Mouse (Mus musculus): ENCODE measurements at regions not wholly inside any gene's neighbourhood (a gene's known extent, or its start where the extent isn't known, plus 50 kb on each side); places are given as distances from the start of the nearest gene placed in this dataset.
A peak's percentile ranks its signal among the peaks of the same experiment; 100 is the strongest.

DNA sequence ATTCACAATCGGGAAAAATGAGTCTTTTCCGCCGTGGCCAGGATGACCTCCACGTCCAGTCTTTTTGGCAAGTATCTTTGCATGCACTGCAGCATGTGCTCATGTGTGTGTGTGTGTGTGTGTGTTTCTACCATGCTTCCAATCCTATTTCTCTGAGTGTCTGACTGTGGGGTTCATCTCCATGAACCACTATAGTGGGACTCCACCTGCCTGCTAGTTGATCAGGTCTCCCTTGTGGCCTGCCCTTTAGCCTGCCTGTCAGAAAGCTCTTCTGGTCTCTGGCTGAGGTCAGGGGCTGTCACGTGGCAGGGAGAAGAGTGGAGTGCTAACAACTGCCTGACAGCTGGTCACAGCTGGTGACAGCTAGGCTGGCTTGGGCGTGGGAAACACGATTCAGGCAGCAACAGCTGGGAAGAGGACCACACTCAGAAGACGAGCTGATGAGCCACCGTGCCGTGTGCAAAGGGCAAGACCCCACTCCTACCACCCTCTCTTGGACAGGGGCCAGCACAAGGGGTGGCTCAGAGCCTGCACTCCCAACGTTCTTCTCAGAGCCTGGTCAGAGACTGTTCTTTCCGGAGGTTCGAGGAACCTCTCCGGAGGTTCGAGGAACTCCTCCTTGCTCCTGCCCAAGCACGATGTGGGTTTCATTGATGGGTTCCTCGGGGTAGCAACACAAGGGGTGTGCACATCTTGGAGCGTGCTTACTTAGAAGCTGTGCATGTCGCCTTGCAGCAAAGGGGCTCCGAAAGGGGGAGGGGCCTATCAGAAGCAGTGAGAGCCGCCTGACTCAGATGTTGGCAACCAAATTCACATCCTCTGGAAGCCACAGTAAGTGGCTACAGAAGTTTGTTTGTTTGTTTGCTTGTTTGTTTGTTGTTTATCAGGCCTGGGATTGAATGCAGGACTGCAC is 53.6 kb upstream of the Mycn start:
- peak; percentile 45 for ATAC-seq (replicated peaks; ENCODE audit: extremely low read depth, insufficient read depth, low FRiP score)
- H3K27ac ChIP-seq (ENCODE audit: low read length), result no peak overlapping the region
- H3K36me3 ChIP-seq (ENCODE audit: control insufficient read depth, insufficient read depth), result no peaks in the 10 kb centered on the region
- no peaks in the 10 kb centered on the region for H3K27me3 ChIP-seq (ENCODE audit: control insufficient read depth, insufficient read depth, low read length)
- WGBS, result 31% methylated on average over 21 of the region's 21 CpGs
- no peak overlapping the region for H3K4me2 ChIP-seq (ENCODE audit: low read depth, low read length)
- H3K4me1 ChIP-seq (ENCODE audit: control insufficient read depth, insufficient read depth, low read length), result peaks cover 22% of the 10 kb centered on the region
- H3K9ac ChIP-seq (ENCODE audit: low read length), result no peak overlapping the region
- no peak overlapping the region for H3K4me3 ChIP-seq (ENCODE audit: low read length)
- H3K9me3 ChIP-seq (replicated peaks; ENCODE audit: control insufficient read depth, low read length), result no peaks in the 10 kb centered on the region

DNA sequence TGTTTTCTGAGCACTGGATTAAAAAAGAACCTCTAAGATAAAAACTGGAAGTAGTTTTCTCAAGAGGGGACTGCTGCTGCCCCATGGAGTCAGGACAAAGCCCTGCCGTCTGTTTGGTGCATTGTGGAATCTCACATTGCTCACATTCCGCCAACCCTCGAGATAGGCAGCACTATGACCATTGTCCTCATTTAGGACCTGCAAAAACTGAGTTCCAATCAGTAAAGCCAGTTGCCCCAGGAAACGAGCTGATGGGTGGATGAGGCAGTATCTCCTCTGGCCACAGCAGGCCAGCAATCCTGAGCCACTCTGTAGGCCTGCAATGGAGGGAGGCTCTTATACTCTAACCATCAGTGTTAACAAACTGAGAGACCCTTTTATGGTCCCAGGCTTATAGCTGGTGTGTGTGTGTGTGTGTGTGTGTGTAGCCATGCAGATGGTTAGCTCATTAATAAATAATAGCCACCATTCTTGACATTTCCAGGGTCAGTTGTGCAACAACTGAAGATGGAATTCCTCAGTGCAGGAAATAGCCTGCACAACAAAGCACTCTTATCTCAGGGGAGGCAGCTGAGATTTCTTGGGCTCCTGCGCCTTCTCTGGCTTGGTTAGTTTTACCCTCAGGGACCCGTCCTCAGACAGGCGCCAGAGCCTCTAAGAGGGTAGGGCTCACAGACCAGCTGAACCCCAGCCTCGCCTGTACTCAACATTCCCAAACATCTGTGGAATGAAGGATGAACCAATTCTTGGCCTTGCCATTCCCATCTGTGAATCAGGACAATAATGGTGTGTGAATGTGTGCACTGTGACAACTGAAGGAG is 52.4 kb upstream of the Mycn start:
- Histone ChIP-seq H3K27ac (ENCODE audit: low read length) (peak overlapping the region; percentile 28), H3K9me3 (replicated peaks; ENCODE audit: control insufficient read depth, low read length) (no peaks in the 10 kb centered on the region), H3K4me3 (ENCODE audit: low read length) (no peak overlapping the region), H3K4me1 (ENCODE audit: control insufficient read depth, insufficient read depth, low read length) (peaks cover 22% of the 10 kb centered on the region), H3K36me3 (ENCODE audit: control insufficient read depth, insufficient read depth) (no peaks in the 10 kb centered on the region), H3K27me3 (ENCODE audit: control insufficient read depth, insufficient read depth, low read length) (no peaks in the 10 kb centered on the region), H3K9ac (ENCODE audit: low read length) (no peak overlapping the region), H3K4me2 (ENCODE audit: low read depth, low read length) (no peak overlapping the region)
- WGBS, result 34% methylated on average over 8 of the region's 8 CpGs
- ATAC-seq (replicated peaks; ENCODE audit: extremely low read depth, insufficient read depth, low FRiP score), result no peak; the same call in 1 of the 2 replicates
